Mouse (Mus musculus) gastrocnemius, postnatal 14 days (tissue): ENCODE measurements around the gene Pkp2. TPM values are rescaled to one million over a fixed set of nuclear protein-coding genes. Genes with fewer than 3 reads are reported as not detected.
"Not testable (repeated sequence)": the region's sequence is repeated elsewhere in the genome, so short reads cannot be mapped to it uniquely, and the experiment has no call there.

Experiments used
- DNase-seq: peaks from one replicate; pipeline ENCODE4 v3.0.0; 2021; ENCODE audit warnings: mixed read lengths
- intact Hi-C: fragments of 180-260 bp; cut with DNase I; formaldehyde crosslinking; loops from one replicate; pipeline ENCODE4 v1.15.1; 2025; ENCODE audit warnings: low total_unique reads
- long read RNA-seq, 2 experiments: library from polyadenylated mRNA; stranded (forward); transcript quantifications; one replicate each; pipeline ENCODE4 v2.0.0; 2021
- total RNA-seq, 2 experiments: library from RNA; stranded (reverse); gene quantifications; 2 replicates each; pipeline ENCODE4 v1.2.3; 2021

The Pkp2 gene
- total RNA-seq = 1 to 10 TPM; 1.2 TPM
- long read RNA-seq, experiment 1, partial matches to known transcripts = 0 of 4 reads
- long read RNA-seq, experiment 1, other reads (novel, unspliced or antisense) = 1 of 4 reads
- long read RNA-seq, experiment 2, partial matches to known transcripts = 1 of 4 reads
- long read RNA-seq, experiment 2, other reads (novel, unspliced or antisense) = 0 of 4 reads

DNA sequence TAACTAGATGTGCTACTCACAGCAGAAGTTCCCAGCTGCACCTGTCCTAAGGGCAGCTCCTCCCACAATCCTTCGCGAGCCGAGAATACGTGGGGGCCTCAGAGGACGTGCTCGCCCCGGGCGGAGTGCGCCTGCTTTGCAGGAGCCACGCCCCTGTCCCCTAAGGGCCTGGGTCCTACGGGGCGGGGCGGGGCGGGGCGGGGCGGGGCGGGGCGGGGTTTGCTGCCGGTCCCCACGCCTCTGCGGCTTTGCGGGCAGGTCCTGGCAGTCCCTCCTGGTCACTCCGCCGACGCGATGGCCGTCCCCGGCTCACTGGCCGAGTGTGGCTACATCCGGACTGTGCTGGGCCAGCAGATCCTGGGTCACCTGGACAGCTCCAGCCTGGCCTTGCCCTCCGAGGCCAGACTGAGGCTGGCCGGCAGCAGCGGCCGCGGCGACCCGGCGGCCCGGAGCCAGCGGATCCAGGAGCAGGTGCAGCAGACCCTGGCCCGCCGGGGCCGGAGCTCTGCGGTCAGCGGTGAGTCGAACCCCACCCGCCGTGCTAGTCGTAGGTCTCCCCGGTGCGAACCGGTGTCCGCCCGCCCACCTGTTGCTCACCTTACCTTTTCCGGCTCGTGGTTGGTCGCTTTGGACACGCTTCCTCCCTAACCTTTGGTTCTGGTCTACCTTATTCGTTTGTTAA lies at the start of gene Pkp2:
TSS of gene Pkp2 (plus strand) at position 240 of the 682 bp plus-strand sequence.
- intact Hi-C loops = no loop called here

DNA sequence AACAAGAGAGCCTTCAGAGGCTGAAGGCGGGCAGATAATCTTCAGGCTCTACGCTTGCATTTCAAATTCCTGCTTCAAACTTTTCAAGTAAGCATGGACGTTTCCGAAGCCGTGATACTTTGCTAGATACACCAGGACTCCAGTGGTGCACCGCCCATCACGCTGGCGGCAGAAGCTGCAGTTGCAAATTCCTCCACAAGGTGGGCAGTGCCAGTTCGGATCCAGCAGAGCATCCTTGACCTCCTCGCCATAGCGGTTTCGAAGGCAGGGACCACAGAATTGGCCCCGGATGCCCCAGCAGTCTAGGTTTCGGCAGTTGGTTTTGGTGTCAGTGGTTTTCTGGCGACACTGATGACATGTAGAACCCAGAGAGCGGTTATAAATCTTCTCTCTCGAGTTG lies 15.7 kb upstream of the Pkp2 start:
- no peak for DNase-seq
- intact Hi-C loops = no loop called here

More for the DNA sequence above, at the start of gene Pkp2:
- DNase-seq = peak; percentile 54

DNA sequence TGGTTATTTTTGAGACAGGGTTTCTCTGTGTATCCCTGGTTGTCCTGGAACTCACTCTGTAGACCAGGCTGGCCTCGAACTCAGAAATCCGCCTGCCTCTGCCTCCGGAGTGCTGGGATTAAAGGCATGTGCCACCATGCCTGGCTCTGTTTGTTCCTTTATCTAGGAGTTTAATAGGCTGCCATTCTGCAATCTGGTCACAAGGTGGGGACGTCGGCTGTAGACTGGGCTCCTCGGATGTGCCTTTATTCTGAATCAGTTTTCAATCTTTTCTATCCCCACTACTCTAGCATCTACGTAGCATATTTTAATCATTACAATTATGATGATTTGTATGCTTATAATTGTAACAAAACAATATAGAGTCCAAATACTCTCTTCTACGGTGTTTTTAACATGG lies 11.1 kb upstream of the Pkp2 start:
- intact Hi-C loops, DNase-seq: not testable (repeated sequence)

DNA sequence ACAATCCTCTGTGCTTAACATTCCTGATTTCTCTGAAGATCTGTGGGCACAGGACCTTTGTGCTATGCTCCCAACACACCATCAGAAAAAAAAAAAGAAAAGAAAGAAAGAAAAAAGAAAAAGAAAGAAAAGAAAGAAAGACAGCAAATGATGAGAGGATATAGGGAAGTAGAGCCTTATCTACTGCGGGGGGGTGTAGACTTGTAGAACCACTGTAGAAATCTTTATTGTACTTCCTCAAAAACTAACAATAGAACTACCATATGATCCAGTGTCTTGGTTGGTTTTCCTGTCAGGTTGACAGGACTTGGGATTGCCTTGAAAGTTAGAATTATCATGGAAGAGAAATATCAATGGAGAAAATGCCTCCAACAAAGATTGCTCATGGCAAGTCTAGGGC lies 8.5 kb upstream of the Pkp2 start:
- intact Hi-C loops = loop anchor here (5.0 kb wide), 1 partner anchor 88 kb away; no protein-coding TSS in a partner anchor
- no peak for DNase-seq

DNA sequence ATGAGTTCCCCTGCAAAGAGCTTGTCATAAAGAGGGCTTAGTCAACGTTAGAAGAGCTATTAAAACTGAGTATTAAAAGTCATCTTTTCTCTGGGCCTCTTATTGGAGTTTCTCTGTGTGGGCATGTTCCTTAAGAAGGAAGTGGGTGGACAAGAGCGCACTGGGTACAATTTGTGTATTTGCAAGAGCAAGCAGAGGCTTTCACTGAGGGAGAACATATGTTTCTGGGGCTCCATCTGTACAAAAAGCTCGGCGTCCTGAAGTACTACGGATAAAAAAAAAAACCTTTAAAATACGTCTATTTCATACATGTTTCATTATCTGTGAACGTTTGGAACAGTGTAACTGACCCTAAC lies 417 bp upstream of the Pkp2 start:
- DNase-seq = no peak
- intact Hi-C loops = no loop called here

DNA sequence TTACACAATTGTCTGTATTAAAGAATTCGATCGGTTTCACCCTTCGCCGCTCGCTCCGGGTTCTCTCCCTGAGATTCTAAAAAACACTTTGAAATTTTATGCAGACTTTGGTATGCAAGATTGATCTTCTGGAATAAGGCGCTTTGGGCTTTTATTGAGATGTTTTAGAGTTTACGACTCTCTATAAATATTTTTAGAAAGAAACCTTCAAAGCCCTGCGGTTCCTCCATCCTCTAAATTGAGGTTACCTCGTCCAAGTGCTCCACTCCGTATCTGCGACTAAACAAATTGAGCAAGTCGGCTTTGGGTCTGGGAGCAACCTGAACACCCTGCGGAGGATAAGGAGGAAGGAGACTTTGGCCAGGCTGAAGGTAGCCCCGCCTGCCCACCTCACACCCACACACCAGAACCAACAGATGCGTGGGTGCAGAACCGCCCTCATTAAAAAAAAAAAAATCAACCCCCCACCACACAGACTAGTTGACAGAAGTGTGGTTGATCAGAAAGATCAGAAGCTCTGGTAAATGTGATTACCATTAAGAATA lies 715 bp downstream of the Pkp2 start:
- intact Hi-C loops = no loop called here
- DNase-seq = no peak

DNA sequence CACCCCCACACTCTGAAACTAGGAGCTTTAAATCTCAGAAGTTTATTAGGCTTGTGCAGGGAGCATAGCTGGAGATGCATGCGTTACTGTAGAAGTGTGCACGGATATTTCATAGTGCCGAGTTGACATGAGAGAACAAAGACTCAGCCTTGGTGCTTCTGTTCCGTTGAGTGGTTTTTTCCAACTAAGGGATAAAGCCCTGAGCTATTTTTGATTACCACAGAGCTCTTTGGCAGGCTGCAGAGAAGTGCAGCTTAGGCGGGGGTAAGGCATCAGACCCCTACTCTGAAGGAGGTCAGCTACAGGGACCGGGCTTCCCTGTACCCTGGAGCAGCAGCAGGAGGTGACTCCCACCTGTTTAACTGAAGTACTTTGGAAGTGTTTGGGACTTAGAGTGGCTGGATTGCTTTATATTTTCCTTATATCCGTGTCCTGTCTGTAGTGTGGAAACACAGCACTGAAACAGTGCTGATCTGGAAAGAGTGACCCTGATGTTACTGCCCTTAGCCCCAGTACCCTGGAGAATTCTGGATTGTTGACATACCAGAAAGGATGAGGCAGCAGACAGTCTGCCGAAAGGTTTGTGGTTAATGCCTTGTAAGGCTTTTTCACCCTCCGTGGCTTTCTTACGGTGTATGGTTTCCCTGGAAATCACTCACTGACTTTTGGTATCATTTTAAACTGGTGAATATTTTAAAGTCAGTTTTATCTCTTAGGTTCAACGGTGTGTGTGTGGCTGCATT lies 2.7 kb downstream of the Pkp2 start:
- intact Hi-C loops = no loop called here
- no peak for DNase-seq

DNA sequence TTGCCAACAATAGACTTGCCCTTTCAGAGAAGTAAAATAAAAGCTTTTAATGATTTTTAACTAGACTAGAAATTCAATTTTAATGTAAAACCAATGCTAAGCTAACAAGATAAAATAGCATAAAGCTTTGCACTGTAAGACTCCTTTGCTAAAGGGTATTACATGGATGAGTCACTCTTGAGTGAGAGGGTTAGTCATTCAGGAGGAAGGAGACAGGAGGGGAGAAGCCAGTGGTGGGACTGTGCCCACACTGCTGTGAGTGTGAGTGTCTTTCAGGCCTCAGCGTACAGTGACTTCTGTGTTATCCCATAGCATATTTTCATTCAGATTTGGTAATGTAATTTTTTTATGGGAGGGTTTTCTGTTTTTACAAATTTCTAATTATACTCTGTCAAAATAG lies 3.8 kb downstream of the Pkp2 start:
- intact Hi-C loops = no loop called here
- DNase-seq = no peak

DNA sequence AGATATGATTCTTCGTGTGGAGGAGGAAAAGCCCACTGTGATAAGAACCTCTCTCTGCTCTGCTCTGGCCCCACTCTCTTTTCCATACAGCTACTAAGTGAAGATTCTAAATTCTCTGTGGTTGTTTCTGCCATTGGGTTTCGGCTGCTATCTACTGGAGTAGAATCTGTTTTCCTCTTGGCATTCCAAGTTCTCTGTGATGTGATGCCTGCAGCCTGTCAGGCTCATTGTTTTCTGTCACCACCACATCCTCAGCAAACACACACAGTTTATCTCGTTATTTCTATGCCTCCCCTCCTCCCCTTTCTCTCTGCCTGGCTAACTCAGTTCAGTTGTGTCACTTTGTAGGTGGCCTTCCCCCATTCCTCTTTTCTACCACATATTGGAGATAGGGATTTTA lies 6.7 kb downstream of the Pkp2 start:
- intact Hi-C loops = no loop called here
- DNase-seq = no peak

DNA sequence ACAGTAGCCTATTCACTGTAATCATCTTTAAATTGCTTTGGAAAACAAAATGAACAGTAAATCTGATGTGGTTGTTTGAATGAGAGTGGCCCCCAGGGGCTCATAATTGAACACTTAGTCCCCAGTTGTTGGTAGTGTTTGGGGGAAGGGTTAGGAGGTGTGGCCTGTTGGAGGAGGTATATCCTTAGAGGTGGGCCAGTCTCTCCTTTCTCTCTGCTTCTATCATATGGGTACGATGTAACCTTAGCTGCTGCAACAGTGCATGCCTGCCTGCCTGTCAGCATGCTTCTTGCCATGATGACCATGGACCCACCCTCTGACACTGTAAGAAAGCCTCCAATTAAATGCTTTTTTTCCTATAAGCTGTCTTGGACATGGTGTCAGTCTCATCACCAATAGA lies 9.5 kb downstream of the Pkp2 start:
- intact Hi-C loops = no loop called here
- no peak for DNase-seq

DNA sequence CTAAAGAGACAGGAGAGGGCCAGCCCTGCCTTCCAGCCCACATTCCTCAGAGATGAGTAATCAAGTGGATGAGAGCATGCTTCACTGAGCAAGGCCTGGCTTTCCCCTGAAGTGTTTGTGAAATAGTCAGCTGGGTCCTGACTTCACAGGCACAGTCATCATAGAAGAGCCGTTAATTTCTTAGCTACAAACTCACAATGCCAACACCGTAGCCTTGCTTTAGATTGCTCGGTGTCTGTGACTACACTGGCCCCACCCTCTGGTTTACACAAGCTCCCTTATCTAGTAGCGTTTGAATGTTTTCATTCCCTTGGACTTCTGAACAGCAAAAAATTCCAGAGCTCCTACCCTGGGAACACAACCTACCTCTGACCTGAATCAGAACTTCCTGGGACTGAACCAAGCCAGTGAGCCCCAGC lies 11.4 kb downstream of the Pkp2 start:
- no peak for DNase-seq
- intact Hi-C loops = no loop called here

DNA sequence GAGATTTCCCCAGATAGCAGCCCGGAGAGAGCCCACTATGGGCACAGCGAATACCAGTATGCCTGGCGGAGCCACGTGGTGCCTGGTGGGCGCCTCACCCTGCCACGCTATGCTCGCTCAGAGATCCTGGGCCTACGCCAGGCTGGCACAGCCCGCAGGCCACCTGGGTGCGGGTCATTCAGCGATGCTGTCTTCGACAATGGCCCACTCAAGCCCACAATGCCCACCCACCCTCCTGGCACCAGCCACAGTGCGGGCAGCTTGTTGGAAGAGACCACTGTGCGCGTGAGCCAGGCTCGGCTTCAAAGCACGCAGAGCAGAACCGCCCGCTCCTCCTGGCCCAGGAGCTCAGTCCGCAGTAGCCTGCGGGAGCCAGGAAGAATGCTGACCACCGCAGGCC lies 12.7 kb downstream of the Pkp2 start:
- no peak for DNase-seq
- intact Hi-C loops = no loop called here

DNA sequence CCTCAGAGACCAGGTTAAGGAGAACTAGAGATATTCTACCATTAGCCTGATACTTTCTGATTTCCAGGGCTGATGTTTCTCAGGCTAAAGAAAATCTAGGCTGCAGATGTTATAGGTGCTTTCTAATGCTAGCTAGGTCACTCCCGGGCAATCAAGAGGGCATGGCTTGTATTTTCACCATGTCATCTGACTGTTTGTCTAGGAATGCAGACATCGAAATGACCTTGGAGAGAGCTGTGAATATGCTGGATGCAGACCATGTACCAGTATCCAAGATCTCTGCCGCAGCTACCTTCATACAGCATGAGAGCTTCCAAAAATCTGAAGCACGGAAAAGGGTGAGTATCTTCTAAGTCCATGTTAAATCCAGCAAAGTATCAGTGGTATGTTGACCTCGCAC lies 17.3 kb downstream of the Pkp2 start:
- intact Hi-C loops = no loop called here
- no peak for DNase-seq

DNA sequence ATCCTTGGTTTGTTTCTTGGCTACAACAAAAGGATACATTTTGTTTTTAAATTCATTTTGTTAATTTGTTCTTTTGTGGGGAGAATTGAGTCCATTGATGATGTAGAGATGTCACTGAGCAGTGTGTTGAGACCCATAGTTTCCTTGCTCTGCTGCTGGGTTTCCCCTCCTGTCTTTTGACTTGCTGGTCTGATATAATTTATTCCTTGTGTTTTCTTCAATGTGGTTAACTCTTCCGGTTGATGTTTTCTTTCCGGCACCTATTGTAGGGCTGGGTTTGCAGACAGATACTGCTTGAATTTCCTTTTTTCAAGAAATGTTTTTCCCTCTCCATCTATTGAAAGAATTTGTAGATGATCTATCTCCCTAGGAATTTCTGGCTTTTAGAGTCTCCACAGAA lies 20.8 kb downstream of the Pkp2 start:
- intact Hi-C loops = no loop called here

DNA sequence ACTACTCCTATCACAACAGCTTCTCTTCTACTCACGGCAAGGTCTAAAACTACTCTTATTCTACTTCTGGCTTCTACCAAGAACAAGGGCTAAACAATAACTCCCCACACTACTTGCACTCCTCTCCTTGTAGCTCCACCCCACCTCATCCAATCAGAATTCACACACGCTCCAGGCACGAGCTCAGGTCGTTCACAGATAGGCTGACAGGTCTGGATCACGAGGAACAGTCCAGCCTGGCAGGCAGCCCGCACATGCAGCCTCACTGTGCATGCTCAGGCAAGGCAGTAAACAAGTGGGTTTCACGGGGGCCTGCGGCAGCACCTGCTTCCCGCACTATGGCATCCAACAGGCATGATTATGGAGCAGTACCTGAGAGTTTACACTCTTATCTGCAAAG lies 23.6 kb downstream of the Pkp2 start:
- intact Hi-C loops, DNase-seq: not testable (repeated sequence)

More for the DNA sequence above, 20.8 kb downstream of the Pkp2 start:
- DNase-seq = no peak

DNA sequence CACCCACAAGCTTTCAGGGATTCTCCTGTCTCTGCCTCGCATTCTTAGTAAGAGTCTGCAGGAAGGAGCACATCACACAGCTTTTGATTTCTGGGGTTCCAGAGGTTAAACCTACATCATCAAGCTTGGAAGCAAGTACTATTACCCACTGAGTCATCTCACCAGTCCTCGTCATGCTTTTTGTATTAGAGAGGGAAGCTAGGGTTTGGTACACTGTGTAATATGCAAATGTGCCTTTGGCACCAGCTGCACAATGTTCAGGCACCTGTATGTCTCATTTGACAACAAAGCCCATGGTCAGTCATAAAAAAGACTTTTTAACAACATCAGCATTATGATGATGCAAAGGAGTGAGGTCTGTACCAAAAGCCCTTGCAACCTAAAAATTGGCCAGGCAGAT lies 25.2 kb downstream of the Pkp2 start:
- intact Hi-C loops = no loop called here
- DNase-seq = no peak

DNA sequence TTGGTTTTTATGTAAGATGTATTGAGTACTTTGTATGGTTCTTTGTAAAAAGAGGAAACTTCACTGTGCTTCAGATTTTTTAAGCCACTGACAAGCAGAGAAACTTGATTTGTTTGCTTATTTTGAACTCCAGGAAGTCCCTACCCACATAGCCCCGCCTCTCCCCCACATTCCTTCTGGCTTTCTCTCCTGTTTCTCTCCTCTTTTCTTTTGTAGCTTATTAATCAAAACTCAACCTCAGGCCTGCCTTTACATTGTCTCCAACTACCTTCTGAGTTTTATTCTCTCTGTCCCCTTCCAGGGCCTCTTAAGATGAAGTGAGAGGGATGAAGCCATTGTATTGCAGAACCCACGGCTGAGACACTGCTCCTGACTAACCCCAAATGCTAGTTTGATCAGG lies 31.6 kb downstream of the Pkp2 start:
- intact Hi-C loops = no loop called here
- no peak for DNase-seq

DNA sequence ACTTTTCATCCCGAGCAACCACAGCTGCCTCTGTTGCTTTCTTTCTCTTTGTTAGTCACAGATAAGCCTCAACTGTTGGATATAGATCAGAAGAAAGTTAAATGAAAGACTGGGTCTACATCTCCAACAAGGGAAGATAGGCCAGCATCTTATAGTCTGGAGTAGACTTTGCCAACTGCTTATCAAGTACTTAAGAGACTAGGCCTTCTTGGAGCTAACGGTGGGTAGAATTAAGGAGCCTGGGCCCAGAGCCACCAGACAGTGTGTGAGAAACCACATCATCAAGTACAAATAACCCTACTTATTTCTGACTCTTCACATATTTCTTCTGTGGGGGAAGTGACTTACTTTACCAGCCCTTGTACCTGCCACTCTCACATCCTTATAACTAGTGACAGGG lies 37.4 kb downstream of the Pkp2 start:
- no peak for DNase-seq
- intact Hi-C loops = no loop called here

DNA sequence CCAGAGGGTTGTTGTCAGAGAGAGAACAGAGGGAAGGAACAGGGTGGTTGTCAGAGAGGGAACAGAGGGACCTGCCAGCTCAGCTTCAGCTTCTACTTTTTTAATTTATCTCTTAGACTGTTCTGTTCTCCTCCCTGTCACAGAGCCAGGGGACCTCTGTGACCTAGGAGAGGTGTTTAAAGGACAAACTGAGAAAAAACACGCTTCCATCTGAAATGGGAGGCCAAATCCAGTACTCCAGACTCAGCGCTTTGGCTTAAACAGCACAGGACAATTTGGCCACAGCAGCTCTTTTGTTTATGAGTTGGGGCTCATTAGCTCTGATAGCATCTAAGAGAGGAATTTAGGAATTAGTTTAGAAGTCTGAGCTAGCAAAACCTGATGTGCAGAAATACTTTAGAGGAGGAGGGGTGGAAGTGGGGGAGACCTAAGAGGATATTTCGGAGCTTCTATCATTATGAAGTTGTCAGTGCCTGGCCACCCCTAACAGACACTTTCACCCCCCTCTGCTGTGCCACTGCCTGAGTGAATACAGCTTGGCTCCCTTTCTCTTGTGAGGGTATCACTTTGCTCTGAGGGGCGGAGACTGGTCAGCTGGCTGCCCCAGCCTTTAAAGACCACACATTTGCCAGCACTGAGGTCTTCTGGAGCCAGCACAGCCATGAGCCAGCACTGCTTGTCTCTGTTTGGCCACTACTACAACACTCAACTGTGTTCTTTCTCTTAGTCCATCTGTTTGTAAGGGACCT lies 40.4 kb downstream of the Pkp2 start:
- intact Hi-C loops = no loop called here
- peak; percentile 12 for DNase-seq

DNA sequence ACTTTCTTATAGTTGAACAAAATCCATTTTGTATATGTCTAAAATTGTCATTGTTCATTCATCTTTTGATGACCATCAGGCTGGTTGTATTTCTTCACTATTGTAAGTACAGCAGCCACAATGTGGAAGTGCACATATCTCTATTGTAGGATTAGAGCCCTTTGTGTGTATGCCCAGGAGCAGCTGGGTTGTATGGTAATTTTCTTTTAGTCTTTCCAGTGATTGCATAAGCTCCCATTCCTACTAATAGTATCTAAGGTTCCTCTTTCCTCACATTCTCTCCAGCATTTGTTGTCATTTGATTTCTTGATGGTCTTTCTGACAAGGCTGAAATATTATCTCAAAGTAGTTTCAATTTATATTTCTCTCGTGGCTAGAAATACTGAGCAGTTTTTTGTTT lies 42.1 kb downstream of the Pkp2 start:
- no peak for DNase-seq
- intact Hi-C loops = no loop called here
